Mouse (Mus musculus): ENCODE measurements around the gene Atp8b4.

GRCm38 (mm10) chr2:126545297-126545696 is 44.8 kb upstream of the Atp8b4 start:
- no peak for TF ChIP-seq CTCF (IDR thresholded peaks at IDR 0.05; ENCODE audit: insufficient read depth, low read length)
- TF ChIP-seq POLR2A (IDR thresholded peaks at IDR 0.05; ENCODE audit: borderline replicate concordance, extremely low read depth, low read depth, low read length): no peak
